In genomic region chr9:80176696-80177478, GRCm38 (mm10) we compare ENCODE assay signal across 14 mouse cellular contexts. TPM values are rescaled to one million over a fixed set of nuclear protein-coding genes. Genes with fewer than 3 reads are reported as not detected.
A peak's percentile ranks its signal among the peaks of the same experiment; 100 is the strongest.
DNase-seq lines count a peak whose midpoint lies in the region; ATAC-seq and TF ChIP-seq lines count a peak whose summit lies in the region.
"Had no signal": no experiment of that assay in that cellular context is flagged by ENCODE, and none has a peak within 500 bp of the region (broad histone marks: within the 10 kb centered on the region; RNA-seq: fewer than 3 reads in every experiment).

No protein-coding gene starts in this region.

- H3K4me3 ChIP-seq in layer of hippocampus, adult 2 months, result no peak overlapping the region
- no peak overlapping the region for H3K4me3 ChIP-seq in intestine, embryonic 16.5 days (ENCODE audit: low read length)
- H3K4me3 ChIP-seq in liver, embryonic 11.5 days (ENCODE audit: low read depth, low read length), result no peak overlapping the region
- H3K4me3 ChIP-seq in stomach, embryonic 16.5 days (replicated peaks; ENCODE audit: low read length), result no peak overlapping the region
- H3K4me3 ChIP-seq: embryonic facial prominence, embryonic 13.5 days; hindbrain, embryonic 15.5 days; limb, embryonic 13.5 days had no signal

- intact Hi-C loops in left cerebral cortex, postnatal 25 days (cut with DNase I), result no loop called here

- H3K36me3 ChIP-seq in intestine, embryonic 16.5 days (ENCODE audit: control insufficient read depth, insufficient read depth, low read length), result no peaks in the 10 kb centered on the region
- H3K36me3 ChIP-seq in liver, embryonic 11.5 days (ENCODE audit: control insufficient read depth, insufficient read depth, low read length), result no peaks in the 10 kb centered on the region
- no peaks in the 10 kb centered on the region; the same call in 1 of the 2 replicates for H3K36me3 ChIP-seq in stomach, embryonic 16.5 days (ENCODE audit: control insufficient read depth, insufficient read depth, low read length)
- H3K36me3 ChIP-seq: embryonic facial prominence, embryonic 13.5 days; hindbrain, embryonic 15.5 days; limb, embryonic 13.5 days had no signal

- H3K27me3 ChIP-seq in intestine, embryonic 16.5 days (replicated peaks; ENCODE audit: control insufficient read depth, insufficient read depth, low read length), result no peaks in the 10 kb centered on the region
- H3K27me3 ChIP-seq in liver, embryonic 11.5 days (replicated peaks; ENCODE audit: control insufficient read depth, insufficient read depth, low read length), result no peaks in the 10 kb centered on the region
- H3K27me3 ChIP-seq in stomach, embryonic 16.5 days (ENCODE audit: control insufficient read depth, insufficient read depth, low read length), result no peaks in the 10 kb centered on the region
- H3K27me3 ChIP-seq: CH12.LX; embryonic facial prominence, embryonic 13.5 days; hindbrain, embryonic 15.5 days; limb, embryonic 13.5 days had no signal

- DNase-seq in layer of hippocampus, adult 2 months (ENCODE audit: low spot score in 2 of 2), result no peak
- no peak for DNase-seq in layer of hippocampus, postnatal 10 days (ENCODE audit: low spot score in 2 of 2)
- DNase-seq in liver, embryonic 11.5 days (ENCODE audit: low spot score), result peak; percentile 4
- no peak for DNase-seq in left cerebral cortex, postnatal 25 days (ENCODE audit: low spot score in 2 of 2)
- no peak for DNase-seq in ovary, adult 18-20 months (ENCODE audit: low spot score)
- no peak for DNase-seq in T-cell, adult 2 months (ENCODE audit: low spot score)
- DNase-seq: cerebellum, adult 11 months had no signal

- H3K27ac ChIP-seq in layer of hippocampus, adult 2 months, result peak overlapping the region; percentile 67; the same call in 1 of the 2 replicates
- peak overlapping the region; percentile 9 for H3K27ac ChIP-seq in intestine, embryonic 16.5 days (ENCODE audit: low read length)
- H3K27ac ChIP-seq in liver, embryonic 11.5 days (ENCODE audit: low read depth, low read length), result no peak overlapping the region
- peak overlapping the region; percentile 78 for H3K27ac ChIP-seq in stomach, embryonic 16.5 days (ENCODE audit: low read length)
- H3K27ac ChIP-seq: embryonic facial prominence, embryonic 13.5 days; hindbrain, embryonic 15.5 days; limb, embryonic 13.5 days had no signal

- H3K4me1 ChIP-seq in intestine, embryonic 16.5 days (ENCODE audit: control insufficient read depth, insufficient read depth, low read length), result peaks cover 29% of the 10 kb centered on the region
- no peaks in the 10 kb centered on the region for H3K4me1 ChIP-seq in liver, embryonic 11.5 days (replicated peaks; ENCODE audit: control insufficient read depth, insufficient read depth, low read length)
- peaks cover 26% of the 10 kb centered on the region for H3K4me1 ChIP-seq in stomach, embryonic 16.5 days (ENCODE audit: control insufficient read depth, insufficient read depth, low read length)

- H3K9me3 ChIP-seq in intestine, embryonic 16.5 days (ENCODE audit: control insufficient read depth, low read length), result no peaks in the 10 kb centered on the region
- H3K9me3 ChIP-seq in liver, embryonic 11.5 days (ENCODE audit: control insufficient read depth, low read length), result no peaks in the 10 kb centered on the region
- no peaks in the 10 kb centered on the region for H3K9me3 ChIP-seq in stomach, embryonic 16.5 days (replicated peaks; ENCODE audit: control insufficient read depth, low read length)
- H3K9me3 ChIP-seq: embryonic facial prominence, embryonic 13.5 days; hindbrain, embryonic 15.5 days; limb, embryonic 13.5 days had no signal

- ATAC-seq in intestine, embryonic 16.5 days, result peak; percentile 82
- no peak for ATAC-seq in liver, embryonic 11.5 days (replicated peaks; ENCODE audit: low FRiP score)
- ATAC-seq in stomach, embryonic 16.5 days (ENCODE audit: insufficient read depth, low FRiP score), result peak; percentile 69
- ATAC-seq: midbrain, embryonic 16.5 days had no signal

- WGBS in intestine, embryonic 16.5 days, result 42% methylated on average over 13 of the region's 13 CpGs
- WGBS in liver, embryonic 11.5 days, result 73% methylated on average over 13 of the region's 13 CpGs
- WGBS in stomach, embryonic 16.5 days, result 46% methylated on average over 13 of the region's 13 CpGs

- H3K4me2 ChIP-seq in intestine, embryonic 16.5 days (ENCODE audit: low read depth, low read length), result 0 out of 2 replicates have a peak overlapping the region, but pooled peaks have one; percentile 1
- H3K4me2 ChIP-seq in liver, embryonic 11.5 days, result no peak overlapping the region
- no peak overlapping the region for H3K4me2 ChIP-seq in stomach, embryonic 16.5 days (ENCODE audit: low read depth, low read length)
- H3K4me2 ChIP-seq: embryonic facial prominence, embryonic 13.5 days; hindbrain, embryonic 15.5 days; limb, embryonic 13.5 days had no signal

- H3K9ac ChIP-seq in intestine, embryonic 16.5 days (ENCODE audit: low read depth, low read length), result no peak overlapping the region
- no peak overlapping the region for H3K9ac ChIP-seq in liver, embryonic 11.5 days (ENCODE audit: low read depth, low read length)
- H3K9ac ChIP-seq in stomach, embryonic 16.5 days (ENCODE audit: low read length), result no peak overlapping the region; the same call in 1 of the 2 replicates
- H3K9ac ChIP-seq: embryonic facial prominence, embryonic 13.5 days; hindbrain, embryonic 15.5 days; limb, embryonic 13.5 days had no signal

- no peak for TF ChIP-seq CTCF in layer of hippocampus, adult 2 months (conservative IDR thresholded peaks at IDR 0.05)

RNA-seq across cellular contexts. Expression of gene Myo6, which starts 12.1 kb away (rescaled TPM):
- total RNA-seq in layer of hippocampus, adult 2 months (2021), result 10 to 100 TPM; 82.0 to 83.8 TPM
- 10 to 100 TPM; 59.0 to 72.6 TPM for total RNA-seq in layer of hippocampus, postnatal 10 days (2021)
- polyA plus RNA-seq in intestine, embryonic 16.5 days (2015; fragmentation: Nextera tagmentation; extraction: Ambion mirVana), result 72.7 and 77.2 TPM in 2 replicates
- polyA plus RNA-seq in liver, embryonic 11.5 days (2014; fragmentation: Nextera tagmentation; extraction: Ambion mirVana), result 7.5 and 8.2 TPM in 2 replicates
- 47.0 and 47.6 TPM in 2 replicates for polyA plus RNA-seq in stomach, embryonic 16.5 days (2015; fragmentation: Nextera tagmentation; extraction: Ambion mirVana)
- total RNA-seq in left cerebral cortex, postnatal 25 days (2021), result 10 to 100 TPM; 55.8 to 67.1 TPM
